Mouse (Mus musculus) heart, adult 2 months (tissue): Measurements from ENCODE around the gene Pigf. TPM values are rescaled to one million over a fixed set of nuclear protein-coding genes. Genes with fewer than 3 reads are reported as not detected.

ENCODE experiments used
- DNase-seq, 2 experiments: peaks; one replicate each; pipeline ENCODE4 v3.0.0; 2021
- H3K27ac ChIP-seq: fragments of 200-600 bp; 2 replicates; pipeline ENCODE4 v1.8.1; 2022
- H3K27me3 ChIP-seq: fragments of 200-500 bp; 2 replicates; pipeline ENCODE4 v1.6.1; 2012; ENCODE audit warnings: mild to moderate bottlenecking, low read length, inconsistent platforms, mixed read lengths; ENCODE audit not compliant: control insufficient read depth, insufficient read depth
- H3K36me3 ChIP-seq: fragments of 200-500 bp; 2 replicates; pipeline ENCODE4 v1.6.1; 2012; ENCODE audit warnings: low read length, inconsistent platforms; ENCODE audit not compliant: control insufficient read depth, insufficient read depth
- H3K4me1 ChIP-seq: fragments of 200-500 bp; 2 replicates; pipeline ENCODE4 v1.6.1; 2011; ENCODE audit warnings: low read length; ENCODE audit not compliant: control insufficient read depth, insufficient read depth
- H3K4me3 ChIP-seq: fragments of 200-600 bp; 2 replicates; pipeline ENCODE4 v1.8.1; 2022
- H3K79me2 ChIP-seq: fragments of 200-500 bp; replicated peaks from 2 replicates; pipeline ENCODE4 v1.6.1; 2012; ENCODE audit warnings: mild to moderate bottlenecking, inconsistent platforms, low read length, moderate library complexity, mixed read lengths; ENCODE audit not compliant: control insufficient read depth, insufficient read depth
- H3K9ac ChIP-seq: fragments of 200-500 bp; 2 replicates; pipeline ENCODE4 v1.6.1; 2012; ENCODE audit warnings: low read depth, mild to moderate bottlenecking, control low read depth, inconsistent platforms, low read length, mixed read lengths
- CTCF ChIP-seq: fragments of 200-600 bp; IDR thresholded peaks from 2 replicates; pipeline ENCODE4 v1.8.1; 2022; ENCODE audit warnings: antibody characterized with exemption, mild to moderate bottlenecking, moderate library complexity
- EP300 ChIP-seq: fragments of 200-500 bp; IDR thresholded peaks from 2 replicates; pipeline ENCODE4 v1.6.1; 2011; ENCODE audit warnings: low read depth, low read length, control low read depth; ENCODE audit not compliant: insufficient read depth
- POLR2A ChIP-seq: fragments of 200-500 bp; IDR thresholded peaks from 2 replicates; pipeline ENCODE4 v1.6.1; 2011; ENCODE audit warnings: mild to moderate bottlenecking, low read depth, low read length, control low read depth; ENCODE audit not compliant: insufficient read depth
- WGBS: fragments of 180-500 bp; shearing (Covaris S2); methylation state at CpG from one replicate; pipeline ENCODE4 v1.1.7; 2018; 5-methylcytosine and 5-hydroxymethylcytosine counted together
- intact Hi-C: fragments of 180-260 bp; cut with DNase I; formaldehyde crosslinking; loops from one replicate; pipeline ENCODE4 v1.15.1; 2025
- polyA plus RNA-seq: library from polyadenylated mRNA; depleted of rRNA; stranded (reverse); fragments of >200 nt; gene quantifications from 2 replicates; pipeline ENCODE4 v1.2.3, GENCODE M21; 2012
- total RNA-seq, 2 experiments: library from RNA; stranded (reverse); gene quantifications; 2 replicates each; pipeline ENCODE4 v1.2.3; 2021

Pigf gene
- total and polyA plus RNA-seq, 3 experiments: 2.4 to 5.2 (median 3.4) TPM

- WGBS: 5% methylated on average over 10 of the region's 10 CpGs
- intact Hi-C loops: loop anchor here (5.0 to 10.0 kb wide), 2 partner anchors 143 to 480 kb away; partner anchors contain the start of genes Calm2 and Socs5
- Histone ChIP-seq H3K79me2 (0 out of 2 replicates have a peak, but pooled peaks cover 2% of the 10 kb centered on the region), H3K4me1 (peaks cover 15% of the 10 kb centered on the region), H3K9ac (peak overlapping the region; percentile 100), H3K27me3 (no peaks in the 10 kb centered on the region), H3K27ac (peak overlapping the region; percentile 96), H3K36me3 (peaks cover 7% of the 10 kb centered on the region; the same call in 1 of the 2 replicates), H3K4me3 (peak overlapping the region; percentile 79; the same call in 1 of the 2 replicates)
- 0 out of 2 replicates have a peak, but pooled peaks have one; percentile 48 for TF ChIP-seq EP300
- TF ChIP-seq POLR2A: peak; percentile 67
- TF ChIP-seq CTCF: no peak
- peak; percentile 77 to 89 for DNase-seq
Observed at GRCm38 (mm10) chr17:86964502-86964901, 60.7 kb downstream of the Pigf start.

GRCm38 (mm10) chr17:86964041-86964440 lies 61.2 kb downstream of the Pigf start:
- DNase-seq: peak in 1 of 2 experiments; percentile 53
- intact Hi-C loops: loop anchor here (5.0 to 10.0 kb wide), 2 partner anchors 143 to 481 kb away; partner anchors contain the start of genes Calm2 and Socs5
- WGBS: 1% methylated on average over 6 of the region's 6 CpGs

GRCm38 (mm10) chr17:86963586-86963902 lies 61.7 kb downstream of the Pigf start:
- WGBS: 1% methylated on average over 25 of the region's 26 CpGs
- peak overlapping the region; percentile 96 for H3K27ac ChIP-seq
- TF ChIP-seq POLR2A: no peak
- peak overlapping the region; percentile 79 for H3K4me3 ChIP-seq
- DNase-seq: no peak
- intact Hi-C loops: loop anchor here (2.0 to 10.0 kb wide), 5 partner anchors 45 to 481 kb away; partner anchors contain the start of genes Calm2, Cript, Pigf and Socs5
- H3K79me2 ChIP-seq: 0 out of 2 replicates have a peak, but pooled peaks cover 2% of the 10 kb centered on the region
- H3K36me3 ChIP-seq: peaks cover 2% of the 10 kb centered on the region; the same call in 1 of the 2 replicates
- H3K9ac ChIP-seq: peak overlapping the region; percentile 100
- H3K27me3 ChIP-seq: no peaks in the 10 kb centered on the region
- H3K4me1 ChIP-seq: peaks cover 11% of the 10 kb centered on the region

More at GRCm38 (mm10) chr17:86964041-86964440, 61.2 kb downstream of the Pigf start:
- TF ChIP-seq CTCF: no peak
- Histone ChIP-seq H3K27me3 (no peaks in the 10 kb centered on the region), H3K27ac (peak overlapping the region; percentile 96), H3K9ac (peak overlapping the region; percentile 100), H3K4me3 (peak overlapping the region; percentile 79), H3K36me3 (peaks cover 5% of the 10 kb centered on the region; the same call in 1 of the 2 replicates), H3K79me2 (0 out of 2 replicates have a peak, but pooled peaks cover 2% of the 10 kb centered on the region), H3K4me1 (peaks cover 15% of the 10 kb centered on the region)

GRCm38 (mm10) chr17:86962894-86963585 lies 62.2 kb downstream of the Pigf start, which contains the start of gene Rhoq:
Gene Rhoq, plus strand, starts transcription at chr17:86963082.
- WGBS: under 1% methylated on average over 71 of the region's 86 CpGs

GRCm38 (mm10) chr17:86962297-86962893 lies 62.8 kb downstream of the Pigf start:
- peak overlapping the region; percentile 96 for H3K27ac ChIP-seq
- 0 out of 2 replicates have a peak, but pooled peaks cover 2% of the 10 kb centered on the region for H3K79me2 ChIP-seq
- peak; percentile 40; the same call in 1 of the 2 replicates for TF ChIP-seq POLR2A
- TF ChIP-seq CTCF: peak; percentile 88
- peak; percentile 85 for TF ChIP-seq EP300
- H3K4me1 ChIP-seq: peaks cover 6% of the 10 kb centered on the region
- intact Hi-C loops: loop anchor here (1.0 to 10.0 kb wide), 6 partner anchors 44 to 482 kb away; partner anchors contain the start of genes Calm2, Cript, Pigf and Socs5
- peak; percentile 87 to 92 for DNase-seq
- no peaks in the 10 kb centered on the region for H3K27me3 ChIP-seq
- H3K36me3 ChIP-seq: peaks cover 1% of the 10 kb centered on the region; the same call in 1 of the 2 replicates
- peak overlapping the region; percentile 79 for H3K4me3 ChIP-seq
- H3K9ac ChIP-seq: peak overlapping the region; percentile 100
- WGBS: under 1% methylated on average over 24 of the region's 24 CpGs

More at GRCm38 (mm10) chr17:86962894-86963585, 62.2 kb downstream of the Pigf start, which contains the start of gene Rhoq:
- intact Hi-C loops: loop anchor here (1.0 to 10.0 kb wide), 6 partner anchors 44 to 482 kb away; partner anchors contain the start of genes Calm2, Cript, Pigf and Socs5
- H3K27me3 ChIP-seq: no peaks in the 10 kb centered on the region
- peak; percentile 42 for TF ChIP-seq POLR2A
- TF ChIP-seq CTCF: no peak
- 0 out of 2 replicates have a peak, but pooled peaks have one; percentile 30 for TF ChIP-seq EP300
- peak within 1 kb of the TSS; percentile 100 for H3K9ac ChIP-seq
- peak; percentile 94 for DNase-seq
- H3K4me3 ChIP-seq: peak within 1 kb of the TSS; percentile 79
- H3K4me1 ChIP-seq: peaks cover 10% of the 10 kb centered on the region
- peaks cover 2% of the 10 kb centered on the region; the same call in 1 of the 2 replicates for H3K36me3 ChIP-seq
- 0 out of 2 replicates have a peak, but pooled peaks cover 2% of the 10 kb centered on the region for H3K79me2 ChIP-seq
- peak within 1 kb of the TSS; percentile 96 for H3K27ac ChIP-seq
